Mouse (Mus musculus) liver, postnatal 0 days (tissue): ENCODE measurements at regions not wholly inside any gene's neighbourhood (a gene's known extent, or its start where the extent isn't known, plus 50 kb on each side); places are given as distances from the start of the nearest gene placed in this dataset.

Source experiments
- ATAC-seq: fragments of 200-750 bp; cut with Nextera tagmentation; 2 replicates; pipeline ENCODE4 v1.8.0; 2017; ENCODE audit warnings: mild to moderate bottlenecking, moderate library complexity
- DNase-seq: peaks from one replicate; pipeline ENCODE4 v3.0.0-alpha.2; 2016
- H3K27ac ChIP-seq: fragments of 300-500 bp; sonication (generic); 2 replicates; pipeline ENCODE4 v1.5.1; 2014; ENCODE audit warnings: antibody characterized with exemption, moderate library complexity, mild to moderate bottlenecking, low read depth
- H3K27me3 ChIP-seq: fragments of 300-500 bp; sonication (generic); 2 replicates; pipeline ENCODE4 v1.6.1; 2014; ENCODE audit warnings: low read length, control low read depth, mixed read lengths; ENCODE audit not compliant: insufficient read depth
- H3K36me3 ChIP-seq: fragments of 300-500 bp; sonication (generic); replicated peaks from 2 replicates; pipeline ENCODE4 v1.6.1; 2014; ENCODE audit warnings: mild to moderate bottlenecking, control low read depth, low read length, moderate library complexity, mixed read lengths; ENCODE audit not compliant: insufficient read depth
- H3K4me1 ChIP-seq: fragments of 300-500 bp; sonication (generic); 2 replicates; pipeline ENCODE4 v1.6.1; 2014; ENCODE audit warnings: antibody characterized with exemption, mild to moderate bottlenecking, control low read depth; ENCODE audit not compliant: insufficient read depth
- H3K4me2 ChIP-seq: fragments of 300-500 bp; sonication (generic); 2 replicates; pipeline ENCODE4 v1.6.1; 2014; ENCODE audit warnings: low read depth, mild to moderate bottlenecking, low read length, moderate library complexity, mixed read lengths
- H3K4me3 ChIP-seq: fragments of 300-500 bp; sonication (generic); 2 replicates; pipeline ENCODE4 v1.5.1; 2014; ENCODE audit warnings: low read depth, low read length
- H3K9ac ChIP-seq: fragments of 300-500 bp; sonication (generic); replicated peaks from 2 replicates; pipeline ENCODE4 v1.6.1; 2014; ENCODE audit warnings: mild to moderate bottlenecking, moderate library complexity
- H3K9me3 ChIP-seq: fragments of 300-500 bp; sonication (generic); 2 replicates; pipeline ENCODE4 v1.6.1; 2016; ENCODE audit warnings: mild to moderate bottlenecking, control low read depth, low read length, mixed read lengths
- CTCF ChIP-seq: sonication (generic); IDR thresholded peaks from 2 replicates; pipeline ENCODE4 v1.5.1; 2016; ENCODE audit warnings: antibody characterized with exemption, low read depth
- EP300 ChIP-seq: IDR thresholded peaks from 2 replicates; pipeline ENCODE4 v1.6.1; 2016; ENCODE audit warnings: antibody characterized with exemption, low read depth, mild to moderate bottlenecking
- WGBS: fragments of 180-500 bp; shearing (Covaris S2); extraction: QIAGEN DNeasy Blood & Tissue Kit; methylation state at CpG from one replicate; pipeline ENCODE4 v1.1.7; 2014; ENCODE audit not compliant: insufficient replicate concordance; 5-methylcytosine and 5-hydroxymethylcytosine counted together

- H3K27me3 ChIP-seq, result no peaks in the 10 kb centered on the region
- no peaks in the 10 kb centered on the region for H3K36me3 ChIP-seq
- H3K4me1 ChIP-seq, result no peaks in the 10 kb centered on the region
- H3K27ac ChIP-seq, result peak overlapping the region; percentile 55; the same call in 1 of the 2 replicates
- no peak overlapping the region for H3K4me3 ChIP-seq
- no peak overlapping the region for H3K9ac ChIP-seq
- TF ChIP-seq EP300, result no peak; the same call in 1 of the 2 replicates
- no peak for TF ChIP-seq CTCF
- ATAC-seq, result peak; percentile 77
- DNase-seq, result no peak
- H3K4me2 ChIP-seq, result 0 out of 2 replicates have a peak overlapping the region, but pooled peaks have one; percentile 6
- WGBS, result 29% methylated on average over 1 of the region's 1 CpGs
- no peaks in the 10 kb centered on the region for H3K9me3 ChIP-seq
Measured at GRCm38 (mm10) chr15:3215201-3215600, 53.1 kb upstream of the Selenop start.
